ENCODE assay signal across 17 mouse cellular contexts in the genomic region with DNA sequence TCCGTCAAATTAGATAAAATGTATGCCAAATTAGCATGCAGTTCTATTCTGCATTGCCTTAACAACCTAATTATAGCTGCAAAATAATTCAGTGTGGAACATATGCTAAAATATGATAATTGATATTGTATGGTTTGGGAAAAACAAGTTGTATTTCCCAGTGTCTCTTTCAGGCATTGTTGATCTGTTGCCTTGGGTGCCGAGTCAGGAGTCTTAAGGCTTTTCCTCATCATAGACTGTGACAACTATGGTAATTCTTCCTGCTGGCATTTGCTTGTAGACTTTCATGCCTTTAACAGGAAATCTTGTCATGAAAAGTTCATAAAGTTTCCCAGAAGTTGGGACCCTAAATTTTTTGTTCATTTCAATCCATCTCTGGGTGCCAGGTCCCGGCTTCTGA.
"Had no signal": no experiment of that assay in that cellular context is flagged by ENCODE, and none has a peak within 500 bp of the region (broad histone marks: within the 10 kb centered on the region; RNA-seq: fewer than 3 reads in every experiment).

No protein-coding gene starts in this region.

- H3K9ac ChIP-seq: lung, embryonic 15.5 days; midbrain, embryonic 13.5 days; midbrain, embryonic 15.5 days; neural tube, embryonic 12.5 days had no signal

- ATAC-seq: lung, postnatal 0 days; midbrain, embryonic 13.5 days; midbrain, embryonic 15.5 days had no signal

- H3K27ac ChIP-seq: lung, embryonic 15.5 days; macrophage; midbrain, embryonic 13.5 days; midbrain, embryonic 15.5 days; neural tube, embryonic 12.5 days had no signal

- H3K4me3 ChIP-seq: lung, embryonic 15.5 days; megakaryocyte, embryonic 14.5 days; midbrain, embryonic 13.5 days; midbrain, embryonic 15.5 days; neural tube, embryonic 12.5 days had no signal

- H3K36me3 ChIP-seq: lung, embryonic 15.5 days; midbrain, embryonic 13.5 days; midbrain, embryonic 15.5 days; neural tube, embryonic 12.5 days had no signal

- H3K27me3 ChIP-seq: lung, embryonic 15.5 days; megakaryocyte, embryonic 14.5 days; midbrain, embryonic 15.5 days; neural tube, embryonic 12.5 days had no signal

- H3K4me2 ChIP-seq: lung, embryonic 15.5 days; midbrain, embryonic 11.5 days; midbrain, embryonic 13.5 days; midbrain, embryonic 15.5 days; neural tube, embryonic 12.5 days had no signal

- DNase-seq: lung, adult 2 months; lung, postnatal 14 days; lung, postnatal 36 days; right cerebral cortex, postnatal 14 days; right cerebral cortex, postnatal 4 days; spleen, adult 18-20 months; thymus, adult 18-20 months; thymus, postnatal 14 days; thymus, postnatal 36 days had no signal

- H3K4me1 ChIP-seq: lung, embryonic 15.5 days; megakaryocyte, embryonic 14.5 days had no signal

- H3K9me3 ChIP-seq: lung, embryonic 15.5 days; megakaryocyte, embryonic 14.5 days; midbrain, embryonic 13.5 days; midbrain, embryonic 15.5 days; neural tube, embryonic 12.5 days had no signal
